Mouse (Mus musculus): ENCODE measurements around the gene Ear14. TPM values are rescaled to one million over a fixed set of nuclear protein-coding genes. Genes with fewer than 3 reads are reported as not detected.
"Not testable (repeated sequence)": the region's sequence is repeated elsewhere in the genome, so short reads cannot be mapped to it uniquely, and the experiment has no call there.

Gene Ear14
- total and polyA plus RNA-seq, 2 experiments from 2014 or later: not detected

GRCm38 (mm10) chr14:51165435-51165834 is 37.8 kb upstream of the Ear14 start:
- H3K4me3 ChIP-seq (ENCODE audit: low read depth, low read length): no peak overlapping the region
- H3K27ac ChIP-seq (ENCODE audit: low read depth, low read length): no peak overlapping the region
- no peak overlapping the region for H3K9ac ChIP-seq (replicated peaks; ENCODE audit: low read length, poor library complexity, severe bottlenecking)
- no peak for ATAC-seq (ENCODE audit: low FRiP score)
- H3K36me3 ChIP-seq (ENCODE audit: insufficient read depth, low read length): no peaks in the 10 kb centered on the region
- WGBS: 96% methylated on average over 1 of the region's 1 CpGs
- H3K4me1 ChIP-seq (ENCODE audit: insufficient read depth, low read length): no peaks in the 10 kb centered on the region
- DNase-seq (ENCODE audit: low spot score): no peak
- H3K9me3 ChIP-seq (ENCODE audit: low read length): no peaks in the 10 kb centered on the region
- H3K4me2 ChIP-seq (ENCODE audit: low read depth, low read length, poor library complexity, severe bottlenecking): no peak overlapping the region
- TF ChIP-seq CTCF (IDR thresholded peaks at IDR 0.05): no peak
- H3K27me3 ChIP-seq (ENCODE audit: insufficient read depth, low read length): no peaks in the 10 kb centered on the region

- Histone ChIP-seq H3K27ac (ENCODE audit: low read depth, low read length) (no peak overlapping the region), H3K4me2 (ENCODE audit: low read depth, low read length, poor library complexity, severe bottlenecking) (no peak overlapping the region), H3K4me3 (ENCODE audit: low read depth, low read length) (no peak overlapping the region), H3K9me3 (ENCODE audit: low read length) (no peaks in the 10 kb centered on the region), H3K27me3 (ENCODE audit: insufficient read depth, low read length) (no peaks in the 10 kb centered on the region), H3K4me1 (ENCODE audit: insufficient read depth, low read length) (no peaks in the 10 kb centered on the region), H3K9ac (replicated peaks; ENCODE audit: low read length, poor library complexity, severe bottlenecking) (no peak overlapping the region), H3K36me3 (ENCODE audit: insufficient read depth, low read length) (no peaks in the 10 kb centered on the region)
- no peak for ATAC-seq (ENCODE audit: low FRiP score)
- no peak for TF ChIP-seq CTCF (IDR thresholded peaks at IDR 0.05)
- DNase-seq (ENCODE audit: low spot score): no peak
Observed at GRCm38 (mm10) chr14:51166068-51166467, 37.1 kb upstream of the Ear14 start.

DNA sequence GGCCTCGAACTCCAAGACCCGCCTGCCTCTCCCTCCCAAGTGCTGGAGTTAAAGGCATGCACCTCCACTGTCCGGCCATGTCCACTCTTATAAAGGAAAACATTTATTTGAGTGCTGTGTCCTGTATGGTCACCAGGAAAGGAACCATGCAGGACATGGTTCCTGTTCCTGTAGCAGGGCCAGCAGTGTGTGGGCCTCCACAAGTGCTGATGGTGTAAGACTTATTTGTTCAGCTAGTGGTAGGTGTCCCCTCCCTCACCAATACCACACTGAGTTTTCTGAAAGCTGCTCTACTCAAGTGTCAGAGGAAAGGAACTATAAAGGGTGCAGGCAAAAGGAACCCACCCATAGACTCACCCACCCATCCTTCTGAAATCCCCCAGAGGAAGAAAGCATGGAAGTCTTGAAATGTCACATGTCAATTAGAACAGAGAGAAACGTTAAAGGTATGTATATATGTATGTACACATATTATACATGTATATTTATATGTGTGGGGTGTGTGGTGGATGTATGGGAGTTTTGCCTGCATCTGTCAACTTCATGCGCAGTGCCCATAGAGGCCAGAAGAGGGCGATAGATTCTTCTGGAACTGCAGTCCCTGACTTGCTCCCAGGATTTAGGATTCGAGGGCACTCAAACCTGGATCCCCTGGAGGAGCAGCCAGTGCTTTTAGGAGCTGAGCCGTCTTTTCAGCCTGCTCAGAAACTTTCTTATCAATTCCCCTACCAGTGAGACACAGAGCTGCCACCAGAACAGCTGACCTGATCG is 30.9 kb upstream of the Ear14 start:
- peak; percentile 37 for DNase-seq (ENCODE audit: low spot score)
- ATAC-seq (ENCODE audit: low FRiP score); H3K36me3 ChIP-seq (ENCODE audit: insufficient read depth, low read length); H3K9me3 ChIP-seq (ENCODE audit: low read length); H3K4me2 ChIP-seq (ENCODE audit: low read depth, low read length, poor library complexity, severe bottlenecking); H3K27ac ChIP-seq (ENCODE audit: low read depth, low read length); H3K27me3 ChIP-seq (ENCODE audit: insufficient read depth, low read length); H3K4me3 ChIP-seq (ENCODE audit: low read depth, low read length); H3K4me1 ChIP-seq (ENCODE audit: insufficient read depth, low read length); H3K9ac ChIP-seq (replicated peaks; ENCODE audit: low read length, poor library complexity, severe bottlenecking): not testable (repeated sequence)
- peak; percentile 70 for TF ChIP-seq CTCF (IDR thresholded peaks at IDR 0.05)
- WGBS: 37% methylated on average over 9 of the region's 9 CpGs

DNA sequence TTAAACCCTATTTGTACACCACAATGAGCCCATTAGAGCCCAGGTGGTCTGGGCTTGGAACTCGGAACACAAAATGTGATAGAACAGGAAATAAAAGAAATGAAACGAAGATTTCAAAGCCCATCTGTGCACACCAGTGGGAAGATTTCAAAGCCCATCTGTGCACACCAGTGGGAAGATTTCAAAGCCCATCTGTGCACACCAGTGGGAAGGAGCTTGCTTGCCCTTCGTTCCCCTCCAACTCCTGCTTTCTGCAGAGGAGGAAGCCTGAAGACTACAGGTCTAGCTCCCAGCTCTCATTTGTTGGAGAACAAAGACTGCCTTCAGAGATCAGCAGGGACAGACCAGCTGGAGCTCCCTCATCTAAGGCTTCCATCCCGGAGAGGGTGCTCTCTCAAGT is 30.2 kb upstream of the Ear14 start:
- H3K4me2 ChIP-seq (ENCODE audit: low read depth, low read length, poor library complexity, severe bottlenecking); H3K9ac ChIP-seq (replicated peaks; ENCODE audit: low read length, poor library complexity, severe bottlenecking); H3K27me3 ChIP-seq (ENCODE audit: insufficient read depth, low read length); H3K27ac ChIP-seq (ENCODE audit: low read depth, low read length); H3K4me1 ChIP-seq (ENCODE audit: insufficient read depth, low read length); H3K36me3 ChIP-seq (ENCODE audit: insufficient read depth, low read length); H3K4me3 ChIP-seq (ENCODE audit: low read depth, low read length); DNase-seq (ENCODE audit: low spot score); ATAC-seq (ENCODE audit: low FRiP score); H3K9me3 ChIP-seq (ENCODE audit: low read length): not testable (repeated sequence)
- 34% methylated on average over 4 of the region's 4 CpGs for WGBS

DNA sequence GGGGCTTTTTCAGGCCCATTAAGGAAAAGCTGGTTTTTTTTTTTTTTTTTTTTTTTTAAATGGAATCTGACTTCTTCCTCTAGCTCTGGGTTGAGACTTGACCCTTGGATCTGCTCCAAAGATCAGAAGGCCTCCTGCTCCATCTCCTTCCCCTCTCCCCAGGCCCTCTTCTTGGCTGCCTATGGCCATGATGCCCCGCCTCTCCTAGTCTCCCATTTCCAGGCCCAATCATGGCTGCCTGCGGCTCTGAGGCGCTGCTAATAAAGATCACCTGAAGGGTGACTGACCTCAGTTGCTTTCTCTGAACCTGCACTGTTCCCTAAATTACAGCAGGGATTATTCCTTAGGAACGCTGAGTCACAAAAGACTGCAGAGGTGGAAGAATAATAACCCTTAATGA is 29.3 kb upstream of the Ear14 start:
- H3K4me2 ChIP-seq (ENCODE audit: low read depth, low read length, poor library complexity, severe bottlenecking): no peak overlapping the region
- no peaks in the 10 kb centered on the region for H3K4me1 ChIP-seq (ENCODE audit: insufficient read depth, low read length)
- no peaks in the 10 kb centered on the region for H3K27me3 ChIP-seq (ENCODE audit: insufficient read depth, low read length)
- no peak for TF ChIP-seq CTCF (IDR thresholded peaks at IDR 0.05)
- ATAC-seq (ENCODE audit: low FRiP score) (no peak), DNase-seq (ENCODE audit: low spot score) (no peak)
- no peaks in the 10 kb centered on the region for H3K9me3 ChIP-seq (ENCODE audit: low read length)
- H3K9ac ChIP-seq (replicated peaks; ENCODE audit: low read length, poor library complexity, severe bottlenecking): no peak overlapping the region
- H3K4me3 ChIP-seq (ENCODE audit: low read depth, low read length): no peak overlapping the region
- 61% methylated on average over 4 of the region's 4 CpGs for WGBS
- H3K36me3 ChIP-seq (ENCODE audit: insufficient read depth, low read length): no peaks in the 10 kb centered on the region
- H3K27ac ChIP-seq (ENCODE audit: low read depth, low read length): no peak overlapping the region

DNA sequence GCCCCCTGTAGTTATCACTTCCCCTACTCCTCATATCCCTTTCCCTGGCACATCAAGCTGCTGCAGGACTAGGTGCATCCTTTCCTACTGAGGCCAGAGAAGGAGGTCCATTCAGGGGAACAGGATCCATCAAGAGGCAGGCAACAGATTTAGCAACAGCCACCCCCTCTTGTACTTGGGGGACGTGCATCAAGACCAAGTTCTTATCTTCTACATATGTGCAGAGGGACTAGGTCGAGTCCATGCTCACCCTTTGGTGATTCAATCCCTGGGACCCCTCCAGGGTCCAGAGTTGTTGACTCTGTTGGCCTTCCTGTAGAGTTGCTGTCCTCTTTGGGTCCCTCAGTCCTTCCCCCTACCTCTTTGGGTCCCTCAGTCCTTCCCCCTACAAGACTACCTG is 22.1 kb upstream of the Ear14 start:
- H3K4me2 ChIP-seq (ENCODE audit: low read depth, low read length, poor library complexity, severe bottlenecking); DNase-seq (ENCODE audit: low spot score); H3K4me3 ChIP-seq (ENCODE audit: low read depth, low read length); H3K9ac ChIP-seq (replicated peaks; ENCODE audit: low read length, poor library complexity, severe bottlenecking); H3K27ac ChIP-seq (ENCODE audit: low read depth, low read length); ATAC-seq (ENCODE audit: low FRiP score); H3K36me3 ChIP-seq (ENCODE audit: insufficient read depth, low read length); H3K9me3 ChIP-seq (ENCODE audit: low read length); H3K27me3 ChIP-seq (ENCODE audit: insufficient read depth, low read length); H3K4me1 ChIP-seq (ENCODE audit: insufficient read depth, low read length): not testable (repeated sequence)
- WGBS: 85% methylated on average over 2 of the region's 2 CpGs
